Mouse (Mus musculus) right cerebral cortex, adult 2 months (tissue): ENCODE results near the gene Trabd.
A peak's percentile ranks its signal among the peaks of the same experiment; 100 is the strongest.

Experiments
- DNase-seq, 2 experiments: peaks; one replicate each; pipeline ENCODE4 v3.0.0; 2021 to 2022; ENCODE audit warnings: low spot score in 2 of 2

Gene Trabd

DNA sequence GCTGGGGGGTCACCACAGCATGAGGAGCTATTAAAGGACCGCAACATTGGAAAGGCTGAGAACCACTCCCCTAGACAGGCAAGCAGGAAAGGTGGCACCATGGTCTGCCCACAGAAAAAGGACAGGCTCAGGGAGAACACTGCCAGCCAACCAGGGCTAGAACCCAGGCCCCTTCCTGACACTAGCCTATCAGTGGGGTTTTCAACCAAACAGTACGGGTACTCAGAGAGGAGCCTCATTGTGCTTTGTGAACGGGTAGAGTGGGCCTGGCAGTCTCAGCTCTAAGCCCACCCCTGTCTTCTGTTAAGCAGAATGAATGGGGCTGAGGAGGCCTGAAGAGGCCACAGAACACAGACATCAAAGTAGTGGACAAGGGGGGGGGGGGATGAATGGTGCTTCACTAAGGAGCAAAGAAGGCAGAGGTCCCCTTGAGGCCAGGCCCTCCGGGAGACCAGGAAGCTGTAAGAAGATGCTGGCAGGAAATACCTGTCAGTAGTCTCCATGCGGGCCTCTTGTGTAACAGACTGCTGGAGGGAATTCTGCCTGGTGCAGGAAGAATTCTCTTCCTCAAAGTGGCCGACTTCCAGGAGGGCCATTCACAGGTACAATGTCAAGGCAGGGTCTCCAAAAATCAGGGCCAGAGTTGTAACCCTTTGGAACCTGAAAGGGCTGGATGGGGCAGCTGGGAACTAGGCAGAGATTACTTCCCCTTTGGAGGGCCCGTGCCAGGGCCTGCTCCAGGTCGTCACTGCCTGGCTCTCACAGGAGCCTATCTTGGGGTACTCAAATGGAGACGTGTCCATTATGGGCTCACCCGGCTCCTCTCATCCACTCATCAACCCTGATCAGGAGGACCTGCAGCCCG is at the start of gene Trabd:
Gene Trabd (plus strand): TSS at position 512 of the 865 bp plus-strand sequence.
- no peak for DNase-seq

DNA sequence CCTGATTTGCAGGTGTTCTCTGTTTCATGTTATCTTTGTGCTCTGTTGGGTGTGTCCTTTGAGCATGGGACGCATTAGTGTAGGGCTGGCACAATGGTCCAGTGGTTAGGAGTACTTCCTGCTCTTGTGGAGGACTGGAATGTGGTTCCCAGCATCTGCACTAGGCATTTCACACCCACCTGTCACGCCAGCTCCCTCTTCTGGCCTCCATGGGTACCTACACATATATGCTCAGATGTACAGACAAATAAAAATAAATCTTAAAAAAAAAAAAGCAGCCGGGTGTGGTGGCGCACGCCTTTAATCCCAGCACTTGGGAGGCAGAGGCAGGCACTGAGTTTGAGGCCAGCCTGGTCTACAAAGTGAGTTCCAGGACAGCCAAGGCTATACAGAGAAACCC is 30.5 kb upstream of the Trabd start:
- no peak for DNase-seq

DNA sequence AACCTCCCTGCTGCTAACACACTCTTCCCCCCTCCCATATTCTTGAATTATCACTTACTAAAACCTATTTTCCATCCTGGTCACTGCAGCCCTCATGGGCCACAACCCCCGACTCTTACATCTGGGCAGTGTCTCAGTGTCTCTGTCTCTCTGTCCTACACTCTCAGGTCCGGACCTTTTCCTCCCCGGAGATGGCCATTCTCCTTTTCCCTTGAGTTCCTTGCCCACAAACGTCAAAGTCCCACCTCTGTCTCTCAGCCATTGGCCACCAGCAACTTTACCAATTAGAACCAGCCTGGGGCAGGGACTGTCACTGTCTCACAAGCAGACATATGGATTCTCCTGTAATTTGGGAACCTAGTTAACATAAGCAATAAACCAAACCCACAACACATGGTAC is 28.6 kb upstream of the Trabd start:
- no peak for DNase-seq

DNA sequence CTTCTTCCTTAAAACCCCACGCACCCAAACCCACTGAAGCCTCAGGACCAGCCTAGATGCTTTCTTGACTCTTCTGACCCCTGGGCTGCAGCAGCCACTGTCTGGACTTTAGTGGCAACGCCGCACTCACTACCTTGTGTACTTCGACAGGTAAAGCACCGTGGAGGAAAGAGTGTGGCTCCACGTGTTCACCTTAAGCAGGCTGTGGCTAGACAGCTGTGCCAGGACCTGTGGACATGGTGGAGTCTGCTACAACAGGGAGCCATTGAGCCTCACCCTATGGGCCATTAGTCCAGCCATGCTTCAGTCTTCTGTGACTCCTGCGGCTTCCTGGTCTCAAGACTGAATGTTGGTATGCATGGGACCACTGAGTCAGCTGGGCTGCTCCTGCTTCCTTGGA is 20.3 kb upstream of the Trabd start:
- DNase-seq: no peak

DNA sequence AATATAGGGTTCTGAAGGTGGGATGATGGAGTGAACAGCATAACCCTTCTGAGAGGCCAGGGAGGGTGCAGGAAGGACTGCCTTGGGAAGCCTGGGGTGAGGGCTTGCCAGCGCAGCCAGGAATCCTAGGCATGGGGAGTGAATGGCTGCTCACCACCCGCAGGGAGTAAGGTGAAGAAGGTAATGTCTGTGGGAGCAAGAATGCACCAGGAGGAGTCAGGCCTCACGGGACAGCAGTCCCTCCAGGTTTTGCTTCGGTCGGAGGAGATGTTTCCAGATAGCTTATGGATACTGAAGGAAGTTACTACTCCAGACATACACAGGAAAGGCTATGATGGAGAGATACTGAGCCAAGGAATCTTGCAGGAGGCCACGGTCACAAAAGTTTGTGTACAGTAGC is 16.2 kb upstream of the Trabd start:
- no peak for DNase-seq

DNA sequence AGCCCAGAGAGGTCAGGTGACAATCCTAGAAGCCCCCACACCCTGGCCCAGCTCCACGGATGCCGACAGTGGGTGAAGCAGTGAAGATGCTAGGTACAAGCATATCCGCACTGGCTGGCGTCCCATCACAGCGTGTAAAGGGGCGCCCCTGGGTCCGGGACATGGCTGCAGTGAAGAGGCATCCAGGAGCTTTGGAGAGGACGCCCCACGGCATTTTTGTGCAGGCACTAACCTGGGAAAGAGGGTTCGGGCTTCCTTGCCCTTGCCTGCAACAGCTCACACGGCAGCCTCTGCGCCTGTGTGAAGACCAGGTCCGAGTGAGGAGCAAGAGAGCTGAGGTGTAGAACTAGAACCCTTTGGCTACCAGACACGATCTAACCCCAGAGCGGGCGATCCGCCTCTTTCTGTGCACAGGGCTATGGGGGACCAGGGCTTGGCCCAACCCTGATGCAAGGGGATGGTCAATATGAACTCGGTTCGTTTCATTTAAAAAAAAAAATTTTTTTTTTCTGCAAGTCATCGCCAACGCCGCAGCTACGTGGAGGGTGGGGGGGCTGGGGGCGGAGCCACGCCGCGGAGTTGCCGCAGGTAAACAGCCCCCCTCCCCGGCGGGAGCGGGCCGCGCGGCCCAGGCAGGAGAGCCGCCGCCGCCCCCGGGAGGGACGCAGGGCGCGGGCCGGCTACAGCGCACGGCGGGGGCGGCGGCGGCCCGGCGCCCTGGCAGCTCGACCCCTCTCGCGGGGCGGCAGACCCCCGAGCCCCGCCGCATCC is 15.6 kb upstream of the Trabd start, which contains the start of gene Panx2:
Gene Panx2 (plus strand): TSS at position 574 of the 771 bp plus-strand sequence.
- DNase-seq: peak; percentile 39 to 55

DNA sequence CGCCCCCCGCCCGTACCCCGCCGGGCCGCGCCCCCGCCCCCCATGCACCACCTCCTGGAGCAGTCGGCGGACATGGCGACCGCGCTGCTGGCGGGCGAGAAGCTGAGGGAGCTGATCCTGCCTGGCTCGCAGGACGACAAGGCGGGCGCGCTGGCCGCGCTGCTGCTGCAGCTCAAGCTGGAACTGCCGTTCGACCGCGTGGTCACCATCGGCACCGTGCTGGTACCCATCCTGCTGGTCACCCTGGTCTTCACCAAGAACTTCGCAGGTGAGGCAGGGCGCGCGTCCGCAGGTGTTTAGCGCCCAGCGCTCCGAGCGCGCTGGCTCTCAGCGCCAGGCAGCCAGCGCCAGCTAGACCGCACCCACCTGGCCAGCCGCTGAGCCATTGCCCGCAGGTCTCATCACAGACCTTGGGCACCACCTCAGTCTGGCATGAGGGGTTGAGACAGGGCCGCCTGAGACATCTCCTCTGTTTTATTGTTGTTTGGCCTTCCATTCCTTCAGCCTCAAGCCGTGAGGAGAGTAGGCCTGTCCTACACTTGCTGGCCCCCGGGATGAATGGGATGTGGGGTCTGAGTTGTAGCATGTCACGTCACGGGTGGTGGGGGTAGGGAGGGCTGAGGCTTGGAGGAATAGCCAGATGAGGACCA is 14.8 kb upstream of the Trabd start:
- peak; percentile 41 to 61 for DNase-seq

DNA sequence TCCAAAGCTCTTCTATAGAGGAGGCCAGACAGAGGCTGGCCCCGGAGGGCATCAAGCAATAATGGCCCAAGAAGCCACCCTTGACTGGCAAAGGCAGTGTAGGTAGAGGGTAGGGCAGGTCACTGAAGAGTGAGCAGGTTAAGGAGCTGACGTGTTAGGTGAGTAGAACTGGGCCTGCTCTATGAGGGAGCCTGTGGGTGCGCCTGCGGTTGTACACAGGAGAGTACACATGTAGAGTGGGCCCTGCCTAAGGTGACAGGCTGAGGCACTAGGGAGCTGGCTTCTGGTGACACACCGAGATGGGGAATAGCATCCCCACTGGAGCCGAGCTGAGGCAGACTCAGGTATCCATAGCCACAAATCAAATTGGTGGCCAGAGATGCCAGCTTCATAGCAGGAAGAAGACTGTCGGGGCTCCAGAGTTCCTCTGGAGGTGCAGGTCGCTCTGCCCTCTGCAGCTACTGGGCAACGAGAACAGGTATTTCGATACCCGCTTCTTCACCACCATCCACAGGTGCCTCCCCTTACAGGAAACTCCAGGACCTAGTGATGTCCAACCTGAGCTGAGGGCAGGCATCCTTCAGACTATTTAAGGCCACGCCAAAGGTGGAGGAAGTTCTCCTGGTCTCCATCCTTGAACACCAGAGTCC is 14.0 kb upstream of the Trabd start:
- DNase-seq: peak in 1 of 2 experiments; percentile 12

DNA sequence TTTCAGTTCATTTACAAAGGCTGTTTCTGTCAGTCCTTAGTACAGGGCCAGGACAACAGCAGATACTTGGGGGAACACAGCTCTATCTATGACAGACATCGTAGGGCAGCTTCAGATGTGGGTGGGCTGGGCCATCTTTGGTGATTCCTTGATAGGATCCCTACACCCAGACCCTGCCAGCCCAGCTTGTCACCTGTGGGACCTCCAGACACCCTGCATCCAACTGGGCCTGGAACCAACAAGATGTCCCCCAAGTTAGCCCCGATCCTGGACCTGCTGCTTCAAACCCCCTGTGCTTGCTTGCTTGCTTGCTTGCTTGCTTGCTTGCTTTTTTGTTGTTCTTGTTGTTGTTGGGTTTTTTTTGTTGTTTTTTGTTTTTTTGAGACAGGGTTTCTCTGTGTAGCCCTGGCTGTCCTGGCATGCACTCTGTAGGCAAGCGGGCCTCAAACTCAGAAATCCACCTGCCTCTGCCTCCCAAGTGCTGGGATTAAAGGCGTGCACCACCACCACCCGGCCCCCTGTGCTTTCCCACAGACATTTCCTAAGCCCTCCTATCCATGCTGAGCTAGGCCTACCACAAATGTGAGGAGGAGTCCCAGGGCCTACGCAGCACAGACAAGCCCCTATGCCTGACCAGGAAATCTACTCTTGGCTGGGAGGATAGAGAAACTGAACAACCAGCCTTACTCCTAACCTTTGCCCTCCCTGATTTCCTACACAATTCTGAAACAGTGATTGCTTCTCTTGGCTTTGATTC is 13.0 kb upstream of the Trabd start:
- DNase-seq: no peak

DNA sequence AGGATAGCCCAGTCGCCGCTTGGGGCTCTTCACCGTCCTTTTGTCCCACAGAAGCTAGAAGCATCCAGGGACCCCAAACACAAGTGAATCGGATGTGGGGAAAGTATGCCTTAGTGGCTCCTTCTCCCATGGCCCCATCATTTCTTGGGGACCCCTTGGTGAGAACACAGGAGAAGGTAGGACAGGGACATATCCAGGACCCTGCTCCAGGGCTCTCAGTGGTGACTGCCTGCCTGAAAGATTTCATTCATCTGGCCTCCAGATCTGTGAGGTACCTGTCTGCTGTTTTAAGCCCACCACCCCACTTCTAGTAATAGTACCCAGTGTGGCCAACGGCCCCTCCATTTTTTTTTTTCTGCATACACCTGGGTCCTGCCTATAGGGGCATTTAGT is 12.4 kb upstream of the Trabd start:
- no peak for DNase-seq

DNA sequence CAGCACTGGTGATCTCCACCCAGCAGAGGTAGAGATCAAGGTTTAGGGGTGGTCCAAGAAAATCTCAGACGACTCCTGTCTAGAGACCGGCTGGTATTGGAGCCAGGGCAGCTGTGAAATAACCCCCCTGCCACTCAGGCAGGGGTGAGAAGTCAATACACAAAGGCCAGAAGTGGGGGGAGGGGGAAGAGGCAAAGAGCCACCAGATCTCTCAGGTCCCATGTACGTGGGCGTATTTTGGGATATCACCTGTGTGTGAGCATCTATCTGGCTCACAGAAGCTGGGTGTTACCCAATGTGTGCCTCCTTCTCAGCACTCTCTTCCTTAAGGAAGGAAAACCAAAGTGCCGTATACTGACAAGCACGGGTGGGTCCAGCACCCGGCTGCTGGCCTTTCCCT is 11.9 kb upstream of the Trabd start:
- no peak for DNase-seq

DNA sequence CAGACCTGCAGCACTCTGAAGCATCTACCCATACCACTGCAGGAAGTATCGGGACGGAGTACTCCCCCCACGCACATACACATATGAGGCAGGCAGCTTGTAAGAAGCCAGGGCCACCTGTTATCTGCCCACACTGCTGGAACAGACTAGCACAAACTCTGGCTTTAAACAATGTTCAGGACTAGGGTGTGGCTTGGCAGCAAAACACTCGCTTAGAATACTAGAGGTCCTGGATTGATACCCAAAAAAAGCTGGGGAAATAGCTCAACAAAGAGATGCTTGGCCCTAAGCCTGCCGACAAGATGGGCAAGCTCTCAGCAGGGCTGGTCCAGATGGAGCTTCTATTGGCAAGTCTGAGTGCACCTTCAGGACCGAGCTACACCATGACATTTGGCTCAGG is 11.4 kb upstream of the Trabd start:
- peak; percentile 64 to 79 for DNase-seq

DNA sequence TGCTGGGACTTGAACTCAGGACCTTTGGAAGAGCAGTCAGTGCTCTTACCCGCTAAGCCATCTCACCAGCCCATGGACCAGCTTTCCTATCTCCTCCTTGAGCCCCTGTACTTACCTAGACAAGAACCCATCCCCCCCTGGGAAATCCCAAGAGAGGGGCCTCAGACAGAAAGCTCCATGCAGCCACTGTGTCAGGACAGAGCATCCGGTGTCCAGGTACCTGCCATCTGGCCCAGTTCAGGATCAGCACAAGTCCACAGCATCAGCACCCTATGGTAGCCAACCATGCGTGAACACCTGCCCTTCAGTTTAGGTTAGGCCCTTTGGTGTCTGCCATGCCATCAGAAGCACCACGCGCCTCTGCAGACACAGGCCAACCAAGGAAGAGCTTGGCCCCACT is 10.0 kb upstream of the Trabd start:
- no peak for DNase-seq

DNA sequence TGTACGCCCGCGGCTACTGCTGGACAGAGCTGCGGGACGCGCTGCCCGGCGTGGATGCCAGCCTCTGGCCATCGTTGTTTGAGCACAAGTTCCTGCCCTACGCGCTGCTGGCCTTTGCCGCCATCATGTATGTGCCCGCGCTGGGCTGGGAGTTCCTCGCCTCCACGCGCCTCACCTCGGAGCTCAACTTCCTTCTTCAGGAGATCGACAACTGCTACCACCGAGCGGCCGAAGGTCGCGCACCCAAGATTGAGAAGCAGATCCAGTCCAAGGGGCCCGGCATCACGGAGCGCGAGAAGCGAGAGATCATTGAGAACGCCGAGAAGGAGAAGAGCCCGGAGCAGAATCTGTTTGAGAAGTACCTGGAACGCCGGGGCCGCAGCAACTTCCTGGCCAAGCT is 7.3 kb upstream of the Trabd start:
- no peak for DNase-seq

DNA sequence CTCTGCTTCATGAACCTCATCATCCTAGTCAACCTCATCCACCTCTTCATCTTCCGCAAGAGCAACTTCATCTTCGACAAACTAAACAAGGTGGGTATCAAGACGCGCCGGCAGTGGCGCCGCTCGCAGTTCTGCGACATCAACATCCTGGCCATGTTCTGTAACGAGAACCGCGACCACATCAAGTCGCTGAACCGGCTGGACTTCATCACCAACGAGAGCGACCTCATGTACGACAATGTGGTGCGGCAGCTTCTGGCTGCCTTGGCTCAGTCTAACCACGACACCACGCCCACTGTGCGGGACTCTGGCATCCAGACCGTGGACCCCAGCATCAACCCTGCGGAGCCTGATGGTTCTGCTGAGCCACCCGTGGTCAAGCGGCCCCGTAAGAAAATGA is 6.7 kb upstream of the Trabd start:
- DNase-seq: no peak

DNA sequence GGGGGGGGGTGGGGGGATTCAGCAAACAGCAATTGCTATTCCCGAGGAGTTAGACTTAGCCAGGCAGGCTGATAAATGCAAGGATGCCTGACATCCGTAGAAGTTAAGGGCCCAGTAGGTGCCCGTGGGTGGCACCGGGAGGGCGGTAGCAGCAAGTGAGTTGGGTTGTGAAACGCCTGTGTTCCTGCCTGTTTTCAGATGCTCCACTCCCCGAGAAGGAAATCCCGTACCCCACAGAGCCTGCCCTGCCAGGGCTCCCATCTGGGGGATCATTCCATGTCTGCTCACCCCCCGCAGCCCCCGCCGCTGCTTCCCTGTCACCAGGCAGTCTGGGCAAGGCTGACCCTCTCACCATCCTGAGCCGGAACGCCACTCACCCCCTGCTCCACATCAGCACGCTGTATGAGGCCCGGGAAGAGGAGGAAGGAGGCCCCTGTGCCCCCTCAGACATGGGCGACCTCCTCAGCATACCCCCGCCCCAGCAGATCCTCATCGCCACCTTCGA is 5.5 kb upstream of the Trabd start:
- DNase-seq: no peak

DNA sequence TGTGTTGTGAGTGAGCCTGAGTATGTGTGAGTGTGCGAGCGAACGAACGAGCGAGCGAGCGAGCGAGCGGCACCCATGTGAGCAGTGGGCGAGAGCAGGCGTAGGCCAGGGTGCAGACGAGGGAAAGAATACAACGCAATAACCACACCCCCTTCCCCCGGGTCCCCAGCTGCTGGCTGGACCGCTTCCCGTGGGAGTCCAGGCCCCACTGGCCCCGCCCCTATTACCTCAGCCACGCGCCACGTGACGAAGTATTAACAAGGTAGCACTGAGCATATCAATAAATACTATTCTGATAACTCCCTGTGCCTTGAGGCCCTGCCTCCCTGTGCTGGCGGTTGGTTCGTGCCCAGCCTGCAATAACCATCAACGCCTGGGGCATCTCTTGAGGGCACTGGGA is 4.3 kb upstream of the Trabd start:
- no peak for DNase-seq

DNA sequence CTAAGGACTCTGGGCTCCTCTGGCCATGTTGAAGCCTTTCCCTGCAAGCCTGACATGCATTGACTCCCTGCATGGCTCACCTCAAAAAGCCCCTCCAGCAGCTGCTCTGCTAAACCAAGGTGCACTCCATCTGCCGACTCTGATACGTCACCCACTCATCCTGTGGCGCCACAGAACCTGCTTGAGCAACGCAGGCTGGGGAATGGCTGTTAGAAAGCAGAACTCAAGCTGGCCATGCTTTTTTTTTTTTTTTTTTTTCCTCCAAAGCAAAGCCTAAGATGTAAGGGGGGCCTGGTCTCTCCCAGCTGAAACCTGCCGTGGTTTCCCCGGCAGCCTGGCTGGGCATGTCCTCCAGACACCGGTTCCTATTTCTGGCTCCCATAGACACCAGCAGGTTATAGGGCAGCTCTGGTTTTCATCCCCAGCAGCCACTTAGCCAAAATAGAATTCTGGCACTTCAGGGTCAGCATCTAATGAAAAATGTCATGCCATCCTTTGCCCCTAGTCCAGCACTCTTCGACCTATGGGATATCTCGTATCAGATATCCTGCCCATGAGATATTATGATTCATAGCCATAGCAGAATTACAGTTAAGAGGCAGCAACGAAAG is 826 bp upstream of the Trabd start:
- no peak for DNase-seq

DNA sequence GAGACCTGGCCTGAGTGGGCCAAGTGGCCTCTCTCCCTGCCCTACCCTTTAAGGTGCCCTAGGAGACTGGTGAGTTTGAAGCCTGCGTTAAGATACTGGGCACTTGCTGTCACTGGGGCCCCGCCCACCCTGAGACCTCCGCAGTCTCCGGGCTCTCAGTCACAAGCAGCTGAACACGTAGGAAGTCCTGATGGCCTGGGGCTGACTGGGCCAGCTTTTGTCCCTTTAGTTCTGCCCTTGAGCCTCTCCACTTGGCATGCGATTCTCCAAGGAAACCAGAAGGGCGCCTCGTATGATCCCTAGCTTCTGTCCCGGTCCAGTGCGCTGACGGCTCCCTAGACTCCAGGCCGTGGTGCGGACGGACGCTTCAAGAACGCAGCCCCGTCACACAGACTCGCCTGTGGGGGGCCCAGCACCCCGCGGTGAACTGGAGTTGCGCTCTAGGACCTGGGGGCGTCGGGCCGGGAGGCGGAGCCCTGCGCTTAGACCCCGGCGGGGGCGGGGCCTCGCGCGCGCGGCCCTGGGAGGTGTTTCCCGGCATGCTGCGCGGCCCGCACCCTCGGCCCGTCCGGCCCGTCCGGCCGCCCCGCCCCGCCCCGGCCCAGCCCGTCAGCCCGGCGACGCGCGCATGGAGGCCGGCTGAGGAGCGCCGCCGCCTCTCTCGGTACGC is 689 bp downstream of the Trabd start:
- DNase-seq: peak; percentile 73

DNA sequence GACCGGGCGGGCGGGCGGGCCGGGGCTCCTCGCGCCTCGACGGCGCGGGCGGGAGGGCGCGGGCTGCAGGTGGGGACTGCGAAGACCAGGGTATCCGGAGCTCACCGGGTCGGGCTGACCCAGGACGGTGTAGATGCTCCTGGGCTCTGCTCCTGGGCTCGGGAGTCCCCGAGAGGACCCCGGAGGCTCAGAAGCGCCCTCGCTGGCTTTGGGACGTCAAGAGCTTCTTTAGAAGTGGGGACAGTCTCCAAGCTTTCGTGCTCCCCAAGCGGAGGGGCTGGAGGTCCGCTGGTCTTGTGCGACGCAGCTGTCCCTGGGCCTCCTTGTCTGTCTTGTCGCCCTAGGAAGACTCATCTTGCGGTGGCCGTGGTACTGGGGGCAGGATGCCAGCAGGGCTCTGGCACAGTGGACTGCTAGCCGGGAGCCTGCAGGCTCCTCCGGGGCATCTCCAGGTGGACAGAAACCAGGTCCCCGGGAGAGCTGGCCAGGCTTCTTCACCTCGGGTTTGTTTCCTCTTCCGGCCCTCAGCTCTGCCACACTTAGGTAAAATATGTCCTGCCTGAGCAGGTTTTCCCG is 1.3 kb downstream of the Trabd start:
- peak in 1 of 2 experiments; percentile 46 for DNase-seq
